Mouse (Mus musculus) myocyte (in vitro differentiated cells): ENCODE results near the gene Gm9376.

ENCODE experiments used
- MAX ChIP-seq: IDR thresholded peaks from one replicate; pipeline ENCODE4 v1.6.1; 2011; ENCODE audit warnings: low read depth, mild to moderate bottlenecking, control low read depth
- MYOG ChIP-seq, 3 experiments: IDR thresholded peaks; one replicate each; pipeline ENCODE4 v1.6.1; 2011; ENCODE audit warnings: control low read depth in 2 of 3, low read depth in 2 of 3, mild to moderate bottlenecking in 2 of 3; ENCODE audit not compliant: insufficient read length in 2 of 3, control insufficient read depth in 1 of 3, insufficient read depth in 1 of 3
- POLR2A ChIP-seq: IDR thresholded peaks from one replicate; pipeline ENCODE4 v1.6.1; 2011; ENCODE audit warnings: low read depth, mild to moderate bottlenecking, control low read depth, moderate library complexity; ENCODE audit not compliant: insufficient read length
- POLR2AphosphoS2 ChIP-seq: IDR thresholded peaks from one replicate; pipeline ENCODE4 v1.6.1; 2011; ENCODE audit warnings: low read depth, control low read depth; ENCODE audit not compliant: insufficient read length
- SRF ChIP-seq: IDR thresholded peaks from one replicate; pipeline ENCODE4 v1.6.1; 2011; ENCODE audit warnings: low read depth; ENCODE audit not compliant: control insufficient read depth, insufficient read length
- TCF12 ChIP-seq: IDR thresholded peaks from one replicate; pipeline ENCODE4 v1.6.1; 2011; ENCODE audit warnings: mild to moderate bottlenecking, control low read depth; ENCODE audit not compliant: poor library complexity, insufficient read depth, severe bottlenecking
- USF1 ChIP-seq: IDR thresholded peaks from one replicate; pipeline ENCODE4 v1.6.1; 2011; ENCODE audit warnings: low read depth, mild to moderate bottlenecking, control low read depth, moderate library complexity

- TF ChIP-seq TCF12 (no peak), POLR2A (no peak), USF1 (no peak), SRF (no peak), MYOG (IDR thresholded peaks at IDR 0.05; ENCODE audit: control insufficient read depth in 1 of 3, insufficient read depth in 1 of 3, insufficient read length in 2 of 3, low read depth in 2 of 3) (no peak), POLR2AphosphoS2 (no peak), MAX (no peak)
Measured at GRCm38 (mm10) chr14:118305951-118306350, 39.2 kb downstream of the Gm9376 start.
